Mouse (Mus musculus) urinary bladder, postnatal 0 days (tissue): ENCODE measurements around the gene Prelid1. TPM values are rescaled to one million over a fixed set of nuclear protein-coding genes. Genes with fewer than 3 reads are reported as not detected.

Experiments used
- polyA plus RNA-seq: library from polyadenylated mRNA; unstranded; fragments of >200 nt; fragmentation: Nextera tagmentation; extraction: Ambion mirVana; gene quantifications from 2 replicates; pipeline ENCODE4 v1.2.1, GENCODE M21; 2015

Gene Prelid1
- polyA plus RNA-seq, result 381 and 386 TPM in 2 replicates

GRCm38 (mm10) chr13:55319931-55320533 lies at the start of gene Prelid1:
Gene Prelid1, plus strand, starts transcription at chr13:55320500.

DNA sequence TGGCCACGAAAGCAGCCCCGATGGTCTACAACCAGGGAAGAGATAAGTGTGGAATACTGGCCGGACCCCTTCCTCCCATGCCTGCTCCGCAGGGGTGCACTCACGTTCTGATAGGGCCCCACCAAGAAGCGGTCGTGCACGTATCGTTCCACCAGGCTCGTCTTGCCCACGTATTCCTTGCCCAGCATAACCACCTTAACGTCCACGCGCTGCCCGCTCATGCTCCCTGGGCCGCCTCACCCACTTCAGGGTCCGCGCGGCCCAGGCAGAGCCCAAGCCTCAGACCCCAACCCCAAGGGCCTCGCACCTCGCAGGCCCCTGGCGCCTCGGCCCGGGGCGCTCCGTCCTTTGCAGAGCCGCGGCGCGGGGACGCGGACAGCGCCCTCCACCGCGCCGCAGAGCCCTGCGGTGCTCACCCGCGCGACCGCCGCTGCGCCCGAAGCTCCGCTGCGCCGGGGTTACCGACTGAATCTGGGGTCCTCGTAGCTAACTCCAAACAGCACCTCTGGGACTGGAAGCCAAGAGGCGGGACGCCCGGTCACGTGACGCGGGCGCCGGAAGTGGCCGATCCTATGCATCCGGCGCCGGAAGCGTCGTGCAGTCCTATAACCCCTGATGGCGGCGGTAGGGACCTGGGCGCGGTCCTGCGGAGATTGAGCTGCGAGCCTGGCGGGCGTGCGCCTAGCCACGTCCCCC lies 1.3 kb downstream of the Prelid1 start, which contains the start of gene Rab24:
TSS of gene Rab24 (minus strand) at position 513 of the 696 bp plus-strand sequence.

DNA sequence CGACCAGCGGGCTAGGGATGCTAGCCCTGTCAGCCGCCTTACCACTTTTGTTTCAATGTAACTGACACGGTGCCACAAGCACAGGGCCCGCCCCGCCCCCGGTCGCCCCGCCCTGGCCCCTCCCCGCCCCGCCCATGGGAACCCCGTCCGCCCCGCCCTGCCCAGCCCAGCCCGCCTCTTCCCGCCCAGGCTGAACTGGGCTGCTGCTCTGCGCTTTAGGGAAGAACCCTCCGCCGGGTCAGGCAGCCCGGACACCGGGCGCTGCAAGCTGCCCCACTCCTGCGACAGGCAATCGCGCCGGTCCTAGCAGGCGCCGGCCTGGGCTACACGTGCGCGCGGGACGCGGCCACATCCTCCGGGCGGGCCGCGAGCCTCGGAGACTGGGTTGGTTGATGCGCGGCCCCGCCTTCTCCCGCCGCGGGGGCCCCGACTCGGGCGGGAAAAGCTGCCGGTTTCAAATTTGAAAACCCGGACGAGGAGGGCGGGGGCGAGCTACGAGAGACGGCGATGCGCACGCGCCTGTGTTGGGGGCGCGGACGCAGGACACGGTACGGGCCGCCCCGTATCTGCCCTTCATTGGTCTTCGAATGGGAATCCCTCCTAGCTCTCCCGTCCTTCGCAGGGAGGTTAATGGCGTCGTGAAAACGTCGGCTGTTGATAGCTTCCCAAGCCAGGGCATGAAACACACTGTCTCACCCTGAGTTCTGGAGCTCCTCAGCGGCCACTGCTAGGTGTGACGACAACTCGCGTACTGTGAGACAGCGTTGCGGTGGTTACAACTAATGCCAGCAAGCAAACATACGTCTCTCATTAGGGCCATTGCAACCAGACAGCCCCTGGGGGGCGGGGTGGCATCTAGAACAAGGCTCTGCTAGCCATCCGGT lies 9.6 kb downstream of the Prelid1 start, which contains the start of gene Mxd3:
TSS of gene Mxd3 (minus strand) at position 141 of the 884 bp plus-strand sequence.

DNA sequence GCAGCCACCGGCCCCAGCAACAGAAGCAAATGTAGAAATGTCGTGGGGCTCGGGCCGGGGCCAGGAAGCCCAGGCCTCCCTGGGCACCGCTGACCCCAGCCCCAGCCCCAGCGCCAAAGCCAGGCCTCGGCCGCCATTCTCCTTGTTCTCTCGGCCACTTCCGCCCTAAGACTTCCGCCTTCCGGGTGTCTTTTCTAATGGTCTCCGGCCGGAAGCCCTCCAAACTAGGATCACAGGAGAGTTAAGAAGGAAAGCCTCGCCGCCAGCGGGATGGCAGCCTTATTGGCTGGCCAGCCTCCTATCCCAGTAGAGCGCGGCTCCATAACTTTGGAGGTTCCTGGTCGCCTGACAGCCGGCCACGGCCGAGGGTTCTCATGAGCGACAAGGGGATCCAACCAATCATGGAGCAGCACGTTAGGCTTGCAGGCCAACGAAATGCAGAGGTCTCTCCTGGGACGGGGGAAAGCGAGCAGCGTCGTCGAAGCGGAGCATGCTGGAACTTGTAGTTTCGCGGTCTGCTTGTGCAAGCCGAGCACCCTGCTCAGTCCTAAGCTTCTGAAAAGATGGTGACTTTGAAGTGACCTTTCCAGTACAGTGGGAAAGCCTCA lies 42.3 kb downstream of the Prelid1 start, which contains the start of gene Lman2:
TSS of gene Lman2 (minus strand) at position 331 of the 608 bp plus-strand sequence.

DNA sequence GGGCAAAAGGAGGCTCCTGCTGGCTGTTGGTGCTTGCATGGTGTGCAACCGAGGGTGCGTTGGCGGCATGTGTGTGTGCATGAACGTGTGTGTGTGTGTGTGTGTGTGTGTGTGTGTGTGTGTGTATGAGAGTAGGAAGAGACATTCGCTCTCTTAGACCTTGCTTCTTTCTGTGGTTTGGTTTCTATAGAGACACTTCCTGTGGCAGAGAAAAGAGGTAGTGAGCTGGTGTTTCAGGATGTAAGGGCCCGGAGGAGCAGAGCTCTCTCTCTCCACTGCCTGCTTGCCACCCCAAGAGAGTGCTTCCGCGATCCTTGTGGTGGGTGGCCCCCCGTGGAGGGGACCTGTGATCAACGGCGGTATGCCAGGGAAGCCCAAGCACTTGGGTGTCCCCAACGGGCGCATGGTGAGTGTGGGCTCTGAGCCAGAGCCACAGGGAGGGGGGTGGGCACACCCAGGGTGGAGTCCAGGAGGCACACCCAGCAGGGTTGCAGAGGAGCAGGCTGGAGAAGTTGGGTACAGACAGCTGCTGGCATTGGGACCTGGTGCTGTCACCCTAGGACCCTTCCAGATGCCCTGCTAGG lies 49.3 kb downstream of the Prelid1 start, which contains the start of gene Rgs14:
TSS of gene Rgs14 (plus strand) at position 202 of the 584 bp plus-strand sequence.

Other genes starting within 250 kb of the Prelid1 start
- gene Uimc1, start 220.2 kb upstream of the Prelid1 start, polyA plus RNA-seq, result 15.9 and 18.4 TPM in 2 replicates
- gene Zfp346, start 215.2 kb upstream of the Prelid1 start, polyA plus RNA-seq, result 7.1 and 7.2 TPM in 2 replicates
- gene Gm17617, start 187.0 kb upstream of the Prelid1 start, polyA plus RNA-seq, result not detected in 2 replicates
- 0.28 and 0.54 TPM in 2 replicates for gene Fgfr4, start 167.9 kb upstream of the Prelid1 start, polyA plus RNA-seq
- 36.3 and 38.2 TPM in 2 replicates for gene Nsd1, start 110.7 kb upstream of the Prelid1 start, polyA plus RNA-seq
- gene Rab24, start 1.4 kb downstream of the Prelid1 start, polyA plus RNA-seq, result 53.5 and 60.3 TPM in 2 replicates
- gene Mxd3, start 9.3 kb downstream of the Prelid1 start, polyA plus RNA-seq, result 8.5 and 9.3 TPM in 2 replicates
- gene Lman2, start 42.3 kb downstream of the Prelid1 start, polyA plus RNA-seq, result 57.9 and 62.4 TPM in 2 replicates
- gene Rgs14, start 49.2 kb downstream of the Prelid1 start, polyA plus RNA-seq, result 0.49 and 1.8 TPM in 2 replicates
- gene Slc34a1, start 77.7 kb downstream of the Prelid1 start, polyA plus RNA-seq, result not detected in 2 replicates
- not detected in 2 replicates for gene Pfn3, start 94.7 kb downstream of the Prelid1 start, polyA plus RNA-seq
- 0.30 TPM in 1 of 2 replicates, not detected in the other for gene F12, start 106.3 kb downstream of the Prelid1 start, polyA plus RNA-seq
- gene Grk6, start 124.6 kb downstream of the Prelid1 start, polyA plus RNA-seq, result 21.2 and 22.9 TPM in 2 replicates
- gene Prr7, start 143.8 kb downstream of the Prelid1 start, polyA plus RNA-seq, result 0.42 TPM in 1 of 2 replicates, not detected in the other
- gene Dbn1, start 167.6 kb downstream of the Prelid1 start, polyA plus RNA-seq, result 55.6 and 76.0 TPM in 2 replicates
- gene Pdlim7, start 193.2 kb downstream of the Prelid1 start, polyA plus RNA-seq, result 767 and 826 TPM in 2 replicates
- 2.6 and 9.6 TPM in 2 replicates for gene Dok3, start 208.8 kb downstream of the Prelid1 start, polyA plus RNA-seq
- gene Ddx41, start 216.2 kb downstream of the Prelid1 start, polyA plus RNA-seq, result 23.4 and 27.9 TPM in 2 replicates